Mouse (Mus musculus): ENCODE data around the gene Uaca.
A peak's percentile ranks its signal among the peaks of the same experiment; 100 is the strongest.

Gene Uaca

DNA sequence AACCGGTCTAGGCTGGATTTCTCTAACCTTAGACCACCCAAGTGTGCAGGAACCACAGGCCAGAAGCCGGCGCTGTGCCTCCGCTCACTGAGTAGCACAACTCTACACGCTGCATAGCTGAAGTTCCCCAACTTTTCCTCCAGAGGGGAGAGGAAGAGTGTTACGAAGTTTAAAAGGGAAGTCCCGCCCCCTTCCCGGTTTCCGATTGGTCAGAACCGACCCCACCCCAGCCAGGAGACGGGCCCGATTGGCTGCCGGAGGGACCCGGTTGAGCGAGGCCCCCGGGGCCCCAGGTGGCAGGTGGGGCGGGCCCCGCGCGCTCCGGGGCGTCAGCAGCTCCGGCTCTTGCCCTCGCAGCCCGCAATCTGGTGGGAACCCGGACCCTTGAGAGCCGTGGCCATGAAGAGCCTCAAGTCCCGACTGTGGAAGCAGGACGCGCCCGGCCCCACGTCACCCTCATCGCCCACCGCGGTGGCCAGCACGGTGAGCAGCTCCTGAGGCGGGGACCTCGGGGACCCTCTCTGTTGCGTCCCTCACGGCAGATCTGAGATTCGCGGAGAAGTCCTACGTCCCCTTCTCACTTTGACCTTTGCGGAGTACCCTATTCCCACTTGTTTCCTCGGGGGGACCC is at the start of gene Uaca:
Uaca (plus strand) TSS at position 333 of the 631 bp plus-strand sequence.
- DNase-seq (ENCODE audit: low spot score), result peak; percentile 75

DNA sequence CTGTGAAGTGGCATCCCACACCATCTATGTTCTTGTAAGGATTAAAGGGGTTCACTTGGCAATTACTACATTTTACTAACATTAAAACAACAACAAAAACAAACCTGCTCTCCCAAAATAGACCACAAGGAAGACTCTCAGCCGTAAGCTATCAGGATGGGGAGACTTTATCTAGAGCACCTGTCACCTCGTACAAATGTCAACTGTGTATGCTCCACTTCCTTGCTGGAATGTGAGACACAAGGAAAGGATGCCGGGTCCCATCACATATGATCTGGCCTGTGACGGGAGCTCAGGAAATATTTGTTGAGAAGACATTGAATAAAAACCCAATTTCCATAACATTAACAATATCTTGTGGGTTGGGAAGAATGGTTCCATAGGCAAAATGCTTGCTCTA is 49.4 kb upstream of the Uaca start:
- no peak for DNase-seq (ENCODE audit: low spot score)

DNA sequence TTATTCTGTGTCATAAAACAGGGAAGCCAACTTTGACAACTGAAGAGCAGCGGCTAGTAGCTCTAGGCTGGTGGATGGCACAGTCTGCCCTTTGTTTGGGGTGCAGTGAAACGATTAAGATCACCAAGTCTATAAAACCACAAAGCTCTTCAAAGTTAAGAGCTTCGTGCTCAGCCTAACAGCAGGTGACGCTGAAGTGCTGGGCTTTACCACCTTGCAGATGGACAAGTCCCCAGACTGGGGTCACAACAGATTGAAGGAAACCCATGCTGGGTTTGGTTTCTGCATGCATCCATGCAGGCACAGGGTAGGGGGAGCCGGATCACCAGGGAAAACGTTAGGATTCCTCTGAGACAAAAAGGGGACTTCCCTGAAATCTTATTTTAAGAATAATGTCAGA is 47.8 kb upstream of the Uaca start:
- no peak for DNase-seq (ENCODE audit: low spot score)

DNA sequence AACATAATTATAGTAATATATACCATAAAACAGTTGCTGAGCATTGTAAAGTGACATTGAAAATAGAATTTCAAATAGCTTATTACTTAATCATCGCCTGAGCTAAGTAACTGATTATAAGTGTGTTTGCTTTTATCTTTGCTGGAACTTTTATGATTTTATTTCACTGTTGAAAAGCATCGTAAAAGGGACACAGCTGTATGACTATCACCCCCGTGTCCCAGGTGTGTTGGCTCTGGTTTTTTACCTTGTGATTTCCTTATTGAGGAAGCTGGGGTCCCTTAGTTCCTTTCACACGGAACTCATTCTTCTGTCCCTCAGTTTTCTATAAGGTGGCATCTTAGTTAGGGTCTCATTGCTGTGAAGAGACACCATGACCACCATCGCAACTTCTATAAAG is 46.7 kb upstream of the Uaca start:
- DNase-seq (ENCODE audit: low spot score), result no peak

DNA sequence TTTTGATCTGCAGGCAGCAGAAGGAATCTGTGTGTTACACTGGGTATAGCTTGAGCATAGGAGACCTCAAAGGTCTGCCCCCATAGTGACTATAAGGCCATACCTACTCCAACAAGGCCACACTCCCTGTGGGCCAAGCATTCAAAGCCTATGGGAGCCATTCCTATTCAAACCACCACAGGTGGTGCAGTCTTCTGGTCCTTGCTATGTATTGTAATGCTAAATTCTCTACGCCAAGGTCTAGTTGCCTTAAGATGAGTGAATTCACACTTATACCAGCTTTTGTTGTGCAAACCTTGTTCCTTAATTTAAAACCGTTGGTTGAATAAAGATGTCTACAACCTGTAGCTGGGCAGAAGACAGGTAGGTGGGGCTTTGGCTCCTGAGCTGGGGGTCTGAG is 46.2 kb upstream of the Uaca start:
- no peak for DNase-seq (ENCODE audit: low spot score)

DNA sequence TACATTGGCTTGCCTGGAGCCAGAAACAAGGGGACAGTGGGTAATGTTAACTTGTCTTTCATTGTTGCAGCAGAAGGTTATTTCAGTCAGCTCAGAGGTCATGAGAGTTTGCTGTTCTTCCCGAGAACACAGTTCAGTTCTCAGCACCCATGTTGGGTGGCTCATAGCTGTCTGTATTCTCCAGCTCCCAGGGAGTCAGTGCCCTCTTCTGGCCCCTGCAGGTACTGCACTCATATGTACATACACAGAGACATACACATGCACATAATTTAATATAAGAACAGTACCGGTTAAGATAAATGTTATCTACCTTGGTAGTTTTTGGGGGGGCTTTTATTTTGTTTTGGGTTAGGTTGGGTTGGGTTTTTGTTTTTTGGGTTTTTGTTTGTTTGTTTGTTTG is 45.2 kb upstream of the Uaca start:
- DNase-seq (ENCODE audit: low spot score), result no peak

DNA sequence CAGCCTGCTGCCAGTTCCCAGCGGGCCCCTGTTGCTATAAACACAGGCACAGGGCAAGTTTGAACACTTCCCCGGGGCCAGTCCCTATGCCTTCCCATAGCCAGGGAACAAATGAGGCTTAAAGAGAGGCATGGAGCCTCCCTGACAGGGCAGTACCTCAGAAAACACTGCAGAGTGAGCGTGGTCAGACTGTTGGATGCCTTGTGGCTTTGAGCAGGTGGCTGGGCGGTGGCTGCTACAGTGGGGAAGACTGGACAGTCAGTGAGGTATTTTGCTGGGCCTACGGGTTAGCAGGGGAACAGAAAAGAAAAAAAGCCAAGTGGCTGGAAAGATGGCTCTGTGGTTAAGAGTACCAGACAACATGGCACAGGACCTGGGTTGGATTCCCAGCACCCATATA is 43.2 kb upstream of the Uaca start:
- no peak for DNase-seq (ENCODE audit: low spot score)

DNA sequence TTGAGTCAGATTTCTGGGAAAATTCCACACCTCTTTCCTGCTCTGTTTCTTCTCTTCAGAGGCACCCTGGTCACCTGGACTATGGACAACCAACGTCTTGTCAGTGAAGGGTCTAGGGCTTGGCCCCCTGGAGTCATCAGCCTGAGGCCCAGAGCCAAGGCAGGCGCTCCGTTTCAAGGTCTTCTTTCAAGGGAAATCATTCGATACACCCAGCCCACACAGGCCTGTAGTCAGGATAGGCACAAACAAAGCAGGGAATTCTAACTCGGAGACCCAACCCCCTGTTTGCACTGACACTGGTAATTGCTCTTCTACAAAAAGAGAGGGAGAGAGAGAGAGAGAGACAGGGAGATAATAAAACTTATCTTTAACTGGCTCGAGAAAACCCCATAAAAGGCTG is 42.4 kb upstream of the Uaca start:
- no peak for DNase-seq (ENCODE audit: low spot score)

DNA sequence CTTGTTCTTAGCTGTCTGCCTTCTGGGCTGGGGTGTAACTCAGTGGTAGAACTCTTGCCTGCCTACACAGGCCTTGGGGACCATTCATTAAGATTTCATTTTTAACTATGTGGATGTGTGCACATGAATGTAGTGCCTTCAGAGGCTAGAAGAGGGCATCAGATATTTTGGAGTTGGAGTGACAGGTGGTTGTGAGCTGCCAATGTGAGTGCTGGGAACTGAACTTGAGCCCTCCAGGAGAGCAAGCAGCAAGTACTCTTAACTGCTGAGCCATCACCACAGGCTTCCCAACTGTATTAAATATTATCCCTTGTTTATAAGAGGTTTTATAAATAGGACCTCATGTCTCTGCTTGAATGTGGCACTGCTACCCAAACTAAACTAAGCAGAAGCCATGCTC is 41.7 kb upstream of the Uaca start:
- DNase-seq (ENCODE audit: low spot score), result no peak

DNA sequence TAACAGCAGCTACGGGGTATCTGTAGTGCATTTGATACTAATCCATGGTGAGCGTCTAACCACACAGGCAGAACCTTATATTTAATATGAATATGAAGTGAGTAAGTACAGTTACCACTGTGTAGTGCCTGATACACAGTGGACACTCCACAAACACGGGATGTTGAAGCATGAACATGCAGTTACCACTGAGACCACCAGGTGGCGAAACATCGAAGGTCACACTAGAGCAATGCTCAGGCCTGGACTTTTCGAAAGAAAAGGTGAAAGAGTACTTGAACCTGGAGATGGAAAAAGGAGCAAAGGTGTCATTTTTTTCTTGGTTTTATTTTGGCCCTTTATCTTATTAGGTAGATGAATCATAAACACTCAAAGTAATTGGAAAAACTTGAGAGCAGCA is 38.1 kb upstream of the Uaca start:
- DNase-seq (ENCODE audit: low spot score), result no peak

DNA sequence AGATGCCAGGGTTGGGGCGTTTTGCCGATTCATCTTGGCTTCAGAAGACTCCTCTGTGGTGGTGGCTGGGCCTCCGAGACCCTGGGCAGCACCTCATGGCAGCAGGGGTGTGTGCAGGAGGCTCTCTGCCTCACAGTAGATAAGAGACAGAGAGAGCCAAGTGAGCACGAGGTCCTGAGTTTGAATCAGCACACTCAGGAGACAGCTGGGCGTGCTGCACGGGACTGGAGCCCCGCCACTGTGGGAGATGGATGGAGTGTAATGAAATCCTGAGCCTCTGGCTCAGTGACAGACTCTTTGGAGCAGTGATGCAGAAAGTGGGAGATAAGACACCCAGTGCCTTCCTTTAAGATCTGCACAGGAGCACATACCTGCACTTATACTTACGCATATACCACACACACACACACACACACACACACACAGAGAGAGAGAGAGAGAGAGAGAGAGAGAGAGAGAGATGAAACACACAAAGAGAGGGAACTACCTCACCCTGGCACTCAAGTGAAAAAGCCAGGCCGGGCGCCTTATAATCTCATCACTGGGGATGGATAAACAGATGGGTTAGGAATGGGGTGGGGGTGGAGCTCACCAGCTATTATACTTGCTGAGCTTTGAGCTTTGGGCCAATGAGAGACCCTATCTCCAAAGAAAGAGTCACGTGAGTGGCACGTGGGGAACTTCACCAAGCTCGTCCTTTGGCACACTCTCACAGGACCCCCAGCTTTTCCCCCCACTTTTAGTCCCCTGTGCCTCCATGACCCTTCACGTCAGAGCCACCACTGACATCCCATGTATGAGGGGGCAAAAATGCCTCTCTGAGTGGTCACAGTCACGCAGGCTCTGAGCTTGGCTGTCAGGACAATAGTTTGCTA is 37.2 kb upstream of the Uaca start:
- no peak for DNase-seq (ENCODE audit: low spot score)

DNA sequence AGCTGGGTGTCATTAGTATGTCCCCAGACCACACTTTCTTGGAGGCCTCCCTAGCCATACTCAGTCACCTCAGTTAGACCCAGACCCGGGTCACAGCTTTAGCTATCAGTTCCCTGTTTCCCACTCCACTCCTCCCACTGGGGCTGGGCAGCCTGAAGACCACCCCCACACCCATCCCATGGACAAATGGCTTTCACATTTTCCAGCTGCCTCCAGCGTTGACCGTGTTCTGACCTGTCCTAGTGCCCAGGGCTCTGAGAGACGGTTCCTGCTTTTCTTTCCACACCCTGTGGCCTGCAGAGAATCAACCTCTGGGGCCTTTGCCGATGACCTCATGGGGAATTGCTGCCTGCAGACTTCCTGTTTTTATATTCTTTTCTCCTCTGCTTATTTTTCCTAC is 36.5 kb upstream of the Uaca start:
- DNase-seq (ENCODE audit: low spot score), result no peak

DNA sequence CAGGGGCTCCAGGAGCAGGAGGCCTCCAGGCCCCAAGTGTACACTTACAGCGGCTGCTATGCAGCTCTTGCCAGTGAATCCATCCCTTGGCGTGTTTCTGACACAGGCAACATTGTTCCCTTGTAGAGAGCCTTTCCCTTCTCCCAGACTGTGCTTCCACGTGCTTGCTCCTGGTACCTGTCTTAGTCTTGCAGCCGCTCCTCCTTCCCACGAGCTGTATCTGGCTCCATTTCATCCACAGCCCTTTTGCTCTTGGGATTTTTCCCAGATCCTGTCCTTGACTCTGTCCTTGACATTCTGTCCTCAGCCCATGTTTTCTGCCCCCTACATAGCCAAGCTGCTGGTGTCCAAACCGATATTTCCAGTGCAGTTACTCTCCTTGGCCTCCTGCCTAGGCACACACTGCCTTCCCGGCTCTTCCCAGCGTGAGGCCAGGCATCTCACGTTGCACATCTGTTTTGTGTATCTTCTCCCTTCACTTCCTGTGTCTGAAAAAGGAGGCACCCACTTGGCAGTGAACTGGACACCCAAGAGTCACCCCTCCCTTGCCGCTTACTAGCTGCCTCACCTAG is 34.8 kb upstream of the Uaca start:
- DNase-seq (ENCODE audit: low spot score), result no peak

DNA sequence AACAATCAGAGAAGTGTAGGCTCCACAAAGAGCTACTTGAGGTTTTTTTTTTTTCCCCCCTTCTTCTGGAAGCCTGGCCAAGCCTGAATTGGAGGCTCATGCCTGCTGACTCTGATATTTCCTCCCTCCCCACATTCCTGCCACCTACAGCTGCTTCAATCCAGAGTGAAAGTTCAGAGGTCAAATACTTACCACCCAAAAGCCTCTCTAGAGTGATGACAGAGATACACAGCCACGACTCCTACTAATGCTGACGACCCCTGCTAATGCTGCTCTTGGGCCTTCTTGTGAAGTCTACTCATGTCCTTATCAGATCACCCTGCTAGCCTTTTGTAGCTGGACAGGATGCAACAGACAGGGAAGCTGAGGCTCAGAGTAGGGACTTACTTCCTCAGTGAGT is 29.2 kb upstream of the Uaca start:
- no peak for DNase-seq (ENCODE audit: low spot score)

DNA sequence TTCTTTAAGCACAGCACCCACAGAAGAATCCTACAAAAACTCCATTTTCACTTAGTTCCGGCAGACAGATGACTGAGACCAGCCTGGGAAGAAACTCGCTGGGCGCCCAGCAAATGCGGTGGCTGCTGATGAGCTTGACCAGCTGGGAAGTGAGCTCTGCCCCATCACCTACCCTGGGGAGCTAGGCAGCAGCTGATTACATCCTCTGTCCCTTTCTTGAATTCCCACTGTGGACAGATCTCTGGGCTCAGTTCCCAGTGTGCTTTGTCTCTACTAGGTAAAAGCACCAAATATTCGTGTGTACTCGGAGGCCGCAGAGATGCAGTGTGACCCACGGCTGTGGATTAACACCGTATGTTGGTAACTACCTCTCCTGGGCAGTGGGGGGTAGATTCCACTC is 25.9 kb upstream of the Uaca start:
- no peak for DNase-seq (ENCODE audit: low spot score)

DNA sequence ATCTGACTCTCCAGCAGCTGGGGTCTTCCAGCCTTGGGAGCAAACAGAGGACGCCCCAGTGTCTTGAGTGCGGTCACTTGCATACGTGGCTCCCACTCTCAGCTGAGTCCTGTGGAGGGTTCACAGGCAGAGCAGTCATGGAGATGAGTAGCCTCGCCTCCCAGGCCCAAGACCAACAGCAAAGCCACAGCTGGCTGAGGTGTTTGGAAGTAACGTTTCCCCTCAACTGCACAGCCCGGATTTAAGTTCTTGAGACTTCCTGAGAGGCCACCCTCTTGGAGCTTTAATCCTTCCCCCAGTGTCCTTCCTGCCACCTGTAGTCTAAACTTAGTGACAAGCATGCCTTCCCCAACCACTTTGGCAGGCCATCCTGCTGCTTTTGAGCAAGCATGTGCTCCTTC is 24.6 kb upstream of the Uaca start:
- no peak for DNase-seq (ENCODE audit: low spot score)

DNA sequence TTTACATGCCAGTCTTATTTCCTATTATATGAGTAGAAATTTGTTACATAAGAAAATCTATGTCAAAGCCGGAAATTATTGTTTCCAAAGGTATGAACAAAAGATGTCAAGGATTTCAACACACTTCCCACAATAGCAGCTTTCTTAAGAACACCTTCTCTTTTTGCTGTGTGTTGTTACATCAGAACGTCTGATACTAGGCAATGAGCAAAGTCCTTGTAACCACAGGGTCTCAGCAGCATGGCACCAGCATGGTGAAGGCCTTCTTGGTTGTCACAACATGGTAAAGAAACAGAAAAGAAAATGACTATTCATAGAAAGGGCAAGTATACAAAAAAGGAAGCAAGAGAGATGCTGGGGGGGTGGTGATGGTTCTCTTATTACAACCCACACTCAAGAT is 20.6 kb upstream of the Uaca start:
- DNase-seq (ENCODE audit: low spot score), result no peak

DNA sequence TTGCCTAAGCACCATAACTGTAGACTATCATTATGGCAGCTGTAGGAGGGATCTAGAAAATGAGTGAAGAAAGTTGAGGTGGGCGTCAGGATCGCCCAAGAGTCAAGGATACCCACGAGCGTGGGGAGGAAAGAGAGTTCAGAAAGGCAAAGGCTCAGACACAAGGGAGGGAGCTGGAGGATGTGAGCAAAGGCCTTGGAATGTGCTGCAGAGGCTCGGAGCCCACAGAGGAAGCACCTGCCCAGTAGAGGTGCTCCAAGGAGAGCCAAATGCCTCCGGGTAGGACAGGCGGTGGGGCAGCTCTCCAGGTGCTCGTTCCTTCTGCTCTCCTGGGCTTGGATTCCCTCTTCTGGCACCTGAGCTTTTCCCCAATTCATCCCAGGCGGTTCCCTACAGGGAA is 17.4 kb upstream of the Uaca start:
- DNase-seq (ENCODE audit: low spot score), result no peak

DNA sequence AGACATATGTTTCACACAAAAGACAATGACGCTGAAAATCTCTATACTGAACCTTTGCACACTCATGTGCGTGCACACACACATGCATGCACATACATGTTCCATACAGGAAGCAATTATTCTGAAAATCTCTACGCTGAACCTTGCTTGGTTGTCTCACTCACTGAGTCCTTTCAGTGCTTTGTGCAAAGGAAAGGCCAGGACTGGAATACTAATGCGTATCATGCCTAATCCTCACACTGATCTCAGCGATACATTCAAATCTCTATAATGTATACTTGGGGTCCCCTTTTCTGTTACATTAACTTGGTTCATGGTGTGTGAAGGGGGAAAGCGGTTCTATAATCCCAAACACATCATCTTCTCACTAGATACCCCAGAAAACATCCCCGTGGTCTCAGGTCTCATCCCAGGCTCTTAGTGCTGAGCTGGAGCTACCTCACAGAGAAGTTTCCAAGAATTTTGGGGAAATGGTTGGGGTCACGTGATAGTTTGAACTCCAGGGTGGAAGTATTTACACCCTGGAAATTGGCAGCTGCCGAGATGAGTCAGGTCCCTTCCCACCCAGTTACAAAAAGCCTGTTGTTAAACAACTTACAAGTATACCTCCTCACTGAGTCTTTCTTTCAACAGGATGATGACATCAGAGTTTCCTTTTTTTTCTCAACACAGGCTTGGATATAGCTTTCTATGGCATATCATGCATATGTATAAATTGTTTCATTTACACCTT is 12.1 kb upstream of the Uaca start:
- no peak for DNase-seq (ENCODE audit: low spot score)

DNA sequence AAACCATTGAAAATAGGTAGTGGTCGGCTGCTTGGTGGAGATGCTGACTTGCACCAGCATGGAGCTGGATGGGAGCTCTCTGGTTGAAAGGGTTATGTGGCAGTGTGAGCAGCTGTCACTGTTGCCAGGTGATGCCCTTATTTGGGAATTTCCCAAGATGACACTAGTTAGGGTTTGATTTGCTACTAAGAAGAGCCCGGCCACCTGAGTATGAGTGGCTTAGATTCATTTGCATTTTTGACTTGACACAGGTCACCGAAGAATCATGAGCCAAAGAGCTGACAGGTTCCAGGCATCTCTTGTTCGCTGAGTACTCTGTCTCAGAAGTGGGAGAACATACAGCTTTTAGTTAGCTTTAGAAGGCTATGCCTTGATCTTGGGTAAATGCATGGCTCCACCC is 9.3 kb upstream of the Uaca start:
- DNase-seq (ENCODE audit: low spot score), result no peak

DNA sequence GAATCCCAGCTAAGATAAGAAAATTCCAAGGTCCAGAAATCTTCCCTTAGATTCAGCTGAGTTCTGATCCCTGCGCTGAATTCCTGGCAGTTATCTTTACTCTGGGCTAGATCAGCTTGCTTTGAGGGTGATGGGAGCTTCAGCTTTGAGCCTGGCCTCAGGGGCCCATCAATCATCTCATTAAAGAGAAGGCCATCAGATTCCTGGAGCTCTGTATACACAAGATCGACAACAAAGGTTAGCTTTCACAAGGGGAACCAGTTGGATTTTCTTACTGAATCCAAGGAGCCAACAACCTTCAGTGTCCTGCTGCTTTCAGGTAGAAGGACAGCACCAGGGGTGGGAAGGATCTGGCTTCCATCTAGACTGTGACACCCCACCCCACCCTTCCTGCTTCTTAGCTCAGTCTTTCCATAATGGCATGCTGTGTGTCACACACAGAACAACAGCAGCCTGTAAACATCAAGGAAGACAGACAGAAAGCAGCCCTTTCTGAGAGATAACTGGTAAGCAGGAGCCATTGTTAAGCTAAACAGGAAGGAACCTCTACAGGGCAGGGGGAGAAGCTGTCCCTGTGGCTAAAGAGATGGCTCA is 6.7 kb upstream of the Uaca start:
- DNase-seq (ENCODE audit: low spot score), result no peak

DNA sequence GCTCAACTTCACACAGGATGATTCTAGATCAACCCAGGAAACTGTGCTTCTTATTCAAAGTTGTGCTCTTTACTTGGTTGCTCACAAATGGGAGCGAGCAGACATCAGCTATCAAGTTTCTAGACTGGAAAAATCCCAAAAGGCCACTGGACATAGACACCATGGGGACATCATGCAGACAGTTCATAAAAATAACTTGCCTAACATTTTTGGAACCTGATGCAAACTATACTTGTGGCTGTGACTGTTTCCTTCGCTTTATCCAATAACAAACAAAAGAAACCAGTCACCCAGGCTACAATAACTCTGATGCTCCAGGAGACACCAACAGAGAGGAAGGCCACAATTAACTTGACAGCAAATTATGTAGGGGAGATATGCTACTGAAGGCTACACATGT is 4.1 kb upstream of the Uaca start:
- no peak for DNase-seq (ENCODE audit: low spot score)

All from urinary bladder, postnatal 10 days (tissue).